Mouse (Mus musculus) left cerebral cortex, adult 8-10 months (tissue): ENCODE results near the gene Mpig6b. TPM values are rescaled to one million over a fixed set of nuclear protein-coding genes. Genes with fewer than 3 reads are reported as not detected.

Experiments
- DNase-seq, 2 experiments: peaks; one replicate each; pipeline ENCODE4 v3.0.0; 2022; ENCODE audit warnings: low spot score in 2 of 2
- total RNA-seq, 4 experiments: library from RNA; stranded (reverse); gene quantifications; 2 replicates each; pipeline ENCODE4 v1.2.4; 2022

Mpig6b gene
- total RNA-seq = under 1 TPM in 1 of 4 experiments, not detected in 3; 0.15 TPM

DNA sequence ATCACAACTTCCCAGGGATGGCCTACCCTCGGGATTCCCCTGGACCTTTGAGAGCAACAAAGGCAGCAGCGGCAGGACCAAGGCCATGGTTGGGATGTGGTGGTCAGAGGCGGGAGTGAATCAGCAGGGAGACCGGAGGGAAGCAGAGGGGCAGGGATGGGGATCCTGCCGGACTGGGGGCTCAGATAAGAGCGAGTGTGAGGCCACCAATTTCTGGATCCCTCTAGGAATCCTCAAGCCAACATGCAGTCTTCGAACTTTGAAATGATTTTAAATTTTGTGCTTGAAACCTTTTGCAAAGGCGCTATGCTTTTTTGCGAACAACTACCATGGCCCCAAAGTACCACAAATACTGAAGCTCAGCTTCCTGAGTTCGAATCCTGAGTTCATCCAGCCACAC is at the start of gene Mpig6b:
Mpig6b (minus strand) TSS at position 101 of the 400 bp plus-strand sequence.
- DNase-seq = no peak

DNA sequence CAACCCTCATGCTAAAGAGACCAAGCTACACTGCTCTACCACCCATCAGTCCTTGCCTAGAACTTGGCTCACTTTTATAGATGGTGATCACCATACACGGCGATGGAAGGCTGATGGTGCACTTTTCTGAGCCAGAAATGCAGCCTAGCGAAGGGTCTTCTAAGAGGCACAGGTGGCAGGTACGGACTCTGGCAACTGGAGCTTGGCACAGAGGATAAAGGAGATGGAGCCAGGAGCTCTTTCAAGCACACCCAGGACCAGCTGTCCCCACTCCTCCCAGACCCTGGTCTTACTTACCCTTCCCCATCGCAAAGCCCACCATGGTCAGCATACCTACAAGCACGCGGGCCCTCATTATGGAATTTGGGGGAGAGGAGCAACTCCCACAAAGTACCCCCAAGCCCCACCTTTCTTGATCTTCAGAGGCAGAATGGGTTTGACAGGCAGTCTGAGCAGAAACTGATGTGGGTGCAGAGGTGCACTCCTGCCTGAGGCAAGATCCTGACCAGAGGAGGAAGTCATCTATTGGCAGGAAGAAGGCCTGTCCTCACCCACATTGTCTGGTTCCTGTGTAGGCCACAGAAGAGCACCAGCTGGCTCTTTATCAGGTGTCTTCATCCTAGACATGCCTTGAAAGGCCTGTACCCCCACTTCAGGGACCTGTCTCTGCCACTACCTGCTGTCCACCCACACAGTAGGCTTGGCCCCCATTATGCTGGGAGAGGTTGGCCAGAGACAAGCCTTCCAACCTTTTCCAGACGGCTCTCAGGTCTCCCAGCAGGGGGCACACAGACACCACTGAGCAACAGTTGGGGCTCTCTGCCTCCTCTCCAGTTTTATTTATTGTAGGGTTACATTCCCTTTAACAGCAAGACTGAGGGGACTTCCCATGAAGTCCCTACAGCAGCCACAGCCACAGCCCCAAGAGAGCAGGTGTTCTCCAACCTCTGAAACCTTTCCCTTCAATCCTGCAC is 49.3 kb upstream of the Mpig6b start, which contains the start of gene Ly6g5b:
Ly6g5b (minus strand) TSS at position 383 of the 974 bp plus-strand sequence.
- DNase-seq = no peak

DNA sequence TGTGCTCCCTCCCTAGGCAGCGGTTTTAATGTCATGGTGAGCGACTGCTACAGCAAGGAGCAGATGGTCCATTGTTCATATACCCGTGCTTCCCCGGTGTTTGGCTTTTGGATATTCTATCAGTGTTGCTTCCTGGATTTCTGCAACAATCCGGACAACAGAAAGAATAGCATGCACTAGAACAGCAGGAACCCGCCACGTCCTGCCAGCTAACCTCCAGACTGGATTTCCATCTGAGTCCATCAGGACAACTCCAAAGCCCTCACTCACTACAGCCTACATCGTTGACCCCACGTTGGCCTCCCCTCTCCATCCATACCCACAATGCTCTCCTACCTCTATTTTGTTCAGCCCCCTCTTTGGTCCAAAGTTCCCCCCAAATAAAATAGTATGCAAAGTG is 45.8 kb upstream of the Mpig6b start:
- no peak for DNase-seq

DNA sequence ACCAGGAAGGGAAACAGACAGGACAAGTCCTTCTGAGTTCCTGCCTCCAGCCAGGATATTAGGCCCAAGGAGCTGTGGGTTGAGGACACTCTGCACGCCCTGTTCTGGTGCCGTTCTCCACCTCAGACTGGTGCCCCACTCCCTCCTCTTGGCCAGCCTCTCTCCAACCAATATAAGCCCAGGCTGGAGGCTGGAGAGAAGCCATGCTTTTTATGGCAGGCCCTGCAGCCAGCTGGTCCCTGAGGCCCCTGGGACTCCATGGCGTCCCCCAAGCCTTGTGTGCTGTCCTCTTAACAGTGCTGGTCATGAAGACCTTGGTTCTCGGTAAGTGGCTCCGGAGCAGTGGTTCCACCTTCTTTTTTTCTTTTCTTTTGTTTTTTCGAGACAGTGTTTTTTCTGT is 42.1 kb upstream of the Mpig6b start, which contains the start of gene Ly6g5c:
Ly6g5c (plus strand) TSS at position 183 of the 400 bp plus-strand sequence.
- no peak for DNase-seq

DNA sequence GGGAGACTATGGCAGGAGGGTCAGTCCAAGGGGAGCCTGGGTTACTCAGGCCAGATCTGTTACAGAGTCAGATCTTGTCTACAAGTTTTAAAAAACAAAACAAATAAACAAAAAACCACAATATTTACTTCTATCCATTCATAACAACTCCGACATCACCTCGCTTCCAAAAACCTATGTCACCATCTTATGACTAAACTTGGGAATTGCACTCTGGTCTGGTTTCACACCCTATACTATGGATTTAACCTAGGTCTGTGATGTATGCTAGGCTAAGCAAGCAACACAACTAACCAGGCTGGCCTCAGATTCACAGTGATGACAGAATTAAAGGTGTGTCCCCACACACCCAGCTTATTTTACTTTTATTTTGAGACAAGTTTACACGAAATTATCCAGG is 40.5 kb upstream of the Mpig6b start:
- no peak for DNase-seq

DNA sequence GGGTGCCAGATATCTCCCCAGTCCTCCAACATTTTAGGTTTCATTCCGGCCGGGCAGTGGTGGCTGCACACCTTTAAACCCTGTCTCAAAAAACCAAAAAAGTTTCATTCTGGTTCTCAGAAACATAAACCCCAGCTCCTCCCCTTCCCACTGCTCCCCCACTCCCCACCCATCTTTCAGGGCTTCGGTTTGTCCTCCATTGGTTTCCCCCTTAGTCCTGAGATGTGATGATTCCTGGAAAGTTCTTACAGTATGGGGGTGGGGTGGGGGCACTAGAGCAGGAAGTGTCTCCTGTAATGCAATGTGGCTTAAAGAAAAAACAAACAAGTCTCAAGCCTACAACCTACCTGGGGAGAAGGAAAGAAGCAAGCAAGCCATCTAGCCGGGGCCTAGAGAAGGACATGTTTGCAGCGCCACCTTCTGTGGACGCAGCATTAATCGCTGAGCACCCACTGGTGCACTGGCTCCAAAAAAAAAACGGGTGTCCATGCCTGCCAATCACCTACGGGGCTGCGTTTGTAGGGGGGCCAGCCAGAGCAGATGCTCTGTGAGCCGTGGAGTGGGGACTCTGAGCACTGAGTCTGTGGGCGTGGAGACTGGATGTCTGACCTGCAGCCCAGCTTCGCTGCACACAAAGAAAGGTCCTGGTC is 39.9 kb upstream of the Mpig6b start:
- no peak for DNase-seq

DNA sequence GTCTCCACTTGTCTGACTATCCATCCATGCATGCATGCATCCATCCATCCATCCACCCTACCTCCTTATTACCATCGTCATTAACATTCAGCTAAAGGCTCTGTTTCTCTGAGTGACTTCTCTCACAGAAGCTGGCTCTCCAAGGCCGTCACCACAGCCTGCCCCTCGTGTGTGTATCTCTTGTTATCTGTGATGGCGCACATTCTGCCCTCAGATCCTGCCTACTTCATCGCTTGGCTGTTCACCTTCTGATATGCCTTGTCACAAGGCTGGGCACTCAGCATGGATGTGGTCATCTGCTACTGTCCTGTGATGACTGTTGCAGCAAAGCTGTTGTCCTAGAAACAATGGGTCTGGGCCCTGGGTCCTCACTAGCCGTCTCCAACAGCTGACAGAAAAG is 38.8 kb upstream of the Mpig6b start:
- DNase-seq = no peak

DNA sequence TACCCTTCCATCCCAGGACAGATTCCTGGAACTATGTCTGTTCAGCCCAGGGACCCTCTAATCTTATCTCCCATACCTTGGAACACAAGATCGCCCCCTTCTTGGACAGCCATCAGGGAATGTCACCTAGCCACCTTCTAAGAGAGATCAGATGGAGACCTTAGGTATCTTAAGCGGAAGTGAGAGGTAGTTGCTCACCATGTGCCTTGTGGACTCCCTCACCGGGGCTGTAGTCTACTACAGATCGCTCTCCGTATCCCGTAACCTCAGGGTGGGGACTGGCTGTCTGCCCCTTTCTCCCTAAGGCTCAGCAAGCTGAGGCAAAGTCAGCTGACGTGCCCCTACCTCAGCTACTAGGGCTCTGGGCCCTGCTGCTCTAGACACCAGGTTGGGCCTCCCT is 38.1 kb upstream of the Mpig6b start:
- no peak for DNase-seq

DNA sequence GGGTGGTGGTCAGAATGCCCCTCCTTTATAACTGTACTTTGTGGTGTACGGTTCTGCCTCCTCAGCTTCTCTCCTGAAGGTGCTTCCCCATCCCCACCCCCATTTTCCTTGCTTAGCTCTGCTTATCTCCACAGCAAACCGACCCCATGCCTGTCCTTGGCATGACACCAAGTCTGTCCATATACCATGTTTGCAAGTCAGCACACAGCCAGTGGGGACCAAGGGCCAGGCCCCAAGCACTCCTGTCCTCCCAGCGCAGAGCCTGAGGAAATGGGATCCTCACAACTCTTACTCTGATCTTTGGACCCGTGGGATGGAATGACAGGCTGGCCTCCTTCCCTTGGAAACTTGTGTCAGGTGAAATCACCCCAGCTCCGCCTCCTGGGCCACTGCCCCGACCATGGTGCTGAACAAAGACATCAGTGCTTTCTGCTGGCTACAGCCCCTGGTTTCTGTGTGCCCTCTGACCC is 37.3 kb upstream of the Mpig6b start:
- no peak for DNase-seq

DNA sequence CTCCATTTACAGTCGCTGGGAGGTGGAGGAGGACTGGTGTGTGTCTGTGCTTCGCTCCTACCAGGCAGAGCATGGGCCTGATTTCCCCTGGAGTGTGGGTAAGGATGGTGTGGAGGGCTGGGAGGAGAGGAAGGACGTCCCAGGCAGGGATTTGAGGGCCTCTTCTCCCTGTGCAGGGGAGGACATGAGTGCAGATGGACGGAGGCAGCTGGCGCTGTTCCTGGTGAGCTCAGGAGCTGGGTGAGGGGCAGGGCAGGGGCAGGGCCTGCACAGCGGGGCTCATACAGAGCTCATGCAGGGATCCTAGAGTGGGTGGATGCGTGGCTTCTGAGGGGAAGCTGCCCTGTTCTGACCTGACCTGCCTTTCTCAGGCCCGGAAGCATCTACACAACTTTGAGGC is 36.3 kb upstream of the Mpig6b start:
- DNase-seq = no peak

DNA sequence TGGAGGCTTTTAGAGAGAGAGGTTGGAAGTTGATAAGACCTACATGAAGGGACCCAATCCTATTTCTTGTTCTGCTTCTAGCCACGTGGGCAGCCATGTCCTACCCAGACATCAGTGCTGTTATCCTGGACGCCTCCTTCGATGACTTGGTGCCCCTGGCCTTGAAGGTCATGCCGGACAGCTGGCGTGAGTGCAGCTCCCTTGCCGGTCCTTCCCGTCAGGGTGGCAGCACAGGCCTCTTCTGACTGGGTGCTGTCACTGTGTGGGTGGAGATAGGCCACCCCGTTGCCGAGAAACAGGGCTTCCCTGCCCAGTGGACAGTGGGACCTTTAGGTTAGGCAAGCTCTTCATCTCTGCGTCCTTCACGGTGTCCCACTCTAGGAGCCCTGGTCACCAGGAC is 35.2 kb upstream of the Mpig6b start:
- no peak for DNase-seq

DNA sequence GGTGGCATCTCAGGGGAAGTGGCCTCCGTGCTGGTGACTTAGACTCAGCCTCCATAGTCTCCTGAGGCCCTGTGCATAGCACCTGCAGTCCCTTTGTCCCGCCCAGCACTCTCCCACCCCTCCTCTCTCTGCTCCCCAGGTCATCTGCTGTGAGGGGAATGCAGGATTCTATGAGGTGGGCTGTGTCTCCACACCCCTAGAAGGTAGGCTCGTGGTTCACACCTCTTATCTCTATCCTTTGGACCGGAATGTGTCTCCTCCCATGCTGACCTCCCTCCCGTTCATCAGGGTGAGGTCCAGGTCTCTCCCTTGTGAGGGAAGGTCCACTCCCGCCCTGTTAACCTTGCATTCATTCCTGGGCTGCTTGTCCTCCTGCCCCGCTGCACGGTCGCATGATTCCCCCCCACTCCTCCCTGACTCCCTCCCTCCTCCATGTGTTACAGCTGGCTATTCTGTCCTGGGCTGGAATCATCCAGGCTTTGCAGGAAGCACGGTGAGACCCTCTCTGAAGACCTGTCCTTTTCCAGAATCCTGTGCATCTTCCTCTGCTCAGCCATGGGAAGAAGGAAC is 34.3 kb upstream of the Mpig6b start:
- no peak for DNase-seq

DNA sequence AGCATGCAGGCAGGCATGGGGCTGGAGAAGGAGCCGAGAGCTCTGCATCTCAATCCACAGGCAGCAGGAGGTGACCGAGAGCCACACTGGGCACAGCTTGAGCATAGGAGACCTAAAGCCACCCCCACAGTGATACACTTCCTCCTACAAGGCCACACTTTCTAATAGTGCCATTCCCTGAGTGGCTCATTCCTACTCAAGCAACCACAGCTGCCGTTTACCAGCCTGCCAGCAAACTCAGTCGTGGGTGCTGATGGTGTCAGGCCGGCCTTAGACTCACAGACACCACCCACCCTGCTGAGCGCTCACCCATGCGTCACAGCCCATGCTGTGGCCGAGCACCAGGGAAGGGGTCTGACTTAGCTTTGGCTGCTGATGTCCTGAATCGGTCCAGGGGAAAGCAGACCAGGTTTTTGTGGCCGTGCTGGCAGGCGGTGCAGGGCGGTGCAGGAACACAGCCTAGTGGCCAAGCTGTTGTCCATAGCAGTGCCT is 31.2 kb upstream of the Mpig6b start:
- DNase-seq = peak in 1 of 2 experiments; percentile 76

DNA sequence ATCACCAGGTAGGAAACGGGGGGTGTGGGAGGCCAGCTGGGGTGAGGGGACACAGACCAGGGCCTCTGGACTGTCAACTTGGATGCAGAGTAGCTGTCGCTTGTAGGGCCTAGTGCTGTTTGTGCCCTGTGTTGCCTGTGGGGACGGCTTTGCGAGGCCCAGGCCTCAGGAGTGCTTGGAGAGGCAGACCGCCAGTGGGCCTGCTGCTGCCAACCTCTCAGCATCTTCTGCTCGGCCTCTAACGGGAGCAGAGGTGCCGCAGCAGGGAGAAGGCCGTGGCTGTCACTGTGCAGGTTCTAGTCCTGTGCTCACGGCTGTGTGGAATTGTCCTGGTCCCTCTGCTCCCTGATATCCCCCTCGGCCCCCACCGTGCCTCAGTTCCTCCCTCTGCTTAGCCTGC is 30.6 kb upstream of the Mpig6b start:
- DNase-seq = no peak

DNA sequence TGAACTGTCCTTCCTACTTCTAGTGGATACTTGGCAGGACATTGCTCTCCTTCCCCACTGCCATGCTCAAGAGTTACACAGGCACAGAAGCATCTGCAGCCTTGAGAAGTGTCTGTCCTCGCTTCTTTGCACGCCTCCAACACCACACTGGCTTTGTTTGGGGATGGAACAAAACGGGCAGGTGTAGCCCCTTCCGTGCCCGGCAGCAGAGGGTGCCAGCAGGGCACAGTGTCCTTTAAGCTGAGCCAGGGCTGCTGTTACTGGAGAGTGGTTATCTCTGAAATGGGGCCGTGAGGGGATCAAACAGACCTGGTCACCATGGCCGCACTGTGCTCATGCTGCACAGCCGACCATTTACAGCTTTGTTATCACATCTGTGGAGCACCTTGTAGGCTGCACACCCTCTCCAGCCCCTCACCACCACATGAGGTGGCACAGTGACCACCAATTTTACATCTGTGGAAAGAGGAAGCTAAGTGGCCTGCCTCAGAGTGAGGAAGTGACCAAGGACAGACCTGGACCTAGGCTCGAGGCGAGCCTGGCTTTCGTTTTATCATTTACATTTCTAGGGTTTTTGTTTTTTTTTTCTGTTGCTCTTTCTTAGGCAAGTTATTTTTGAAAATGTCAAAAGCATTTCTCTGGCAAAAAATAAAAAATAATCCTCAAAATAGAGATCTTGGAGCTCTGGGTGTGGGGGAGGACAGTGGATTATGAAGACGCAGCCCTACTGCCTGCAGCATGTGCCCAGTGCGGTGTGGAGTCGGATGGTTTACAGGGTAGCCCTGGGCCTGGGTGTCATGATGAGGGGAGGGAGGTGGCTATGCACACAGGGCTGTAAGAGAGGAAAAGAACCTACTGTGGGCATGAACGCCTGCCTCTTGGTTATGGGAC is 28.7 kb upstream of the Mpig6b start:
- no peak for DNase-seq

DNA sequence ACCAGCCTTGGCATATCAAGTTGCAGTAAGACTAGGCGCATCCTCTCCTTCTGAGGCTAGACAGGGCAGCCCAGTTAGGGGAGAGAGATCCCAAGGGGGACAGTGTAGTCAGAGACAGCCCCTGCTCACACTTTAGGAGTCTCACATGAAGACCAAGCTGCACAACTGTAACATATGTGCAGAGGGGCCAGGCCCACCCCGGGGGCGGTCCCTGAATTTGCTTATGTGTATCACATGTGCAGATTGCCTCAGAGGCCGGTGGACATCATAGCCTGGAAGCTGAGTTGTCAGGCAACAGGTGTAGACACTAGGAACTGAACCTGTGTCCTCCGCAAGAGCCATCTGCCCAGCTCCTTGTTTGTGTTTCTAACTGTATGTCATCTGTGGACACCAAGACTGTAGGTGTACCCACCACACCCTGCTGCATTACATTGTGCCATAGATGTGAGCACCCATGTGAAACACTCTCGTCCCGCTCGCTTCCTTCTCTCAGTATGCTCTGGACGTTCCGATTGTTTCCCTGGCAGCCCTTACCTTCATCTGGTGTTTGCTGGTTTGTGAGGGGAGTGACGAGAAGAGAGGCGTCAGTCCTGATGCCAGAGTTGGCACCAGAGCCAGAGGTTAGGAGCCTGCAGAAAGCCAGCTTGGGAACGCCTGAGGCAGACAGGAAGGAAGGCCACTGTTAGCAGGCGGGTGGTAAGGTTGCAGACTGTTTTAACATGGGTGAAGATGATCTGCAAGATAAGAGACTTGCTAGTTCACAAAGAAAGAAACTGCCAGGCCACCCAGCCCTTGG is 26.6 kb upstream of the Mpig6b start:
- no peak for DNase-seq

DNA sequence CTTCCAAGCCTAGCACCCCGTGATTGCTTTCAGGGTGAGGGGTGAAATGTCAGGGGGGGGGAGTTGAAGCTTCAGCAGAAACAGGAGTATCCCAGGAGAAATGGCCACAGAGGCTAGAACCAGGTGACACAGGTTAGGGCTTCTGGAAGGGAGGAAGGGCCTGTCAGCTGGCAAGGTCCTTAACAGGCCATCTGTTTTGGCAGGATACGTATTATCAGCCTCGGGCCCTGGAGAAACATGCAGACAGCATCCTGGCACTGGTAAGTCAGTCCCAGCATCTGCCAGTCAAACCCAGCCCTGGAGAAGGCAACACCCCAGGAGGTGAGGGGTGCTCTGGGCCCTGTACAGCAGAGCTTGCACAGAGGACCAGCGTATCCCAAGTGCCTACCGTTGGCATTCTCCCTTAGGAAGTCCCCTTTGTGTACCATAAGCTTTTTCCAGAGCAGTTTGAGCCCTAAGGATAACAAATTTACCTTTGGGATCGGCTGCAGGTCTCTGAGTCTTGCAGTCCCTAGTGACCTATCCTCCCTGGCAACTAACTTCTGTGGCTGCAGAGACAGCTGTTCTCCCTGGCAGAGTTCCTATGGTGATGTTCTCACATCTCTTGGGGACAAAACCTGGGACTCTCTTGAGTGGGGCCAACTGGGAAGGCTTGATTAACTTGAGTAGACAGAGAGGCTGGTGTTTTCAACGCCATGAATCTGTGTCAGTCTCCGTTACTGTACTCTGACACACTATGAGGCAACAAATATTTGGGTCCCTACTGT is 24.4 kb upstream of the Mpig6b start:
- DNase-seq = no peak

DNA sequence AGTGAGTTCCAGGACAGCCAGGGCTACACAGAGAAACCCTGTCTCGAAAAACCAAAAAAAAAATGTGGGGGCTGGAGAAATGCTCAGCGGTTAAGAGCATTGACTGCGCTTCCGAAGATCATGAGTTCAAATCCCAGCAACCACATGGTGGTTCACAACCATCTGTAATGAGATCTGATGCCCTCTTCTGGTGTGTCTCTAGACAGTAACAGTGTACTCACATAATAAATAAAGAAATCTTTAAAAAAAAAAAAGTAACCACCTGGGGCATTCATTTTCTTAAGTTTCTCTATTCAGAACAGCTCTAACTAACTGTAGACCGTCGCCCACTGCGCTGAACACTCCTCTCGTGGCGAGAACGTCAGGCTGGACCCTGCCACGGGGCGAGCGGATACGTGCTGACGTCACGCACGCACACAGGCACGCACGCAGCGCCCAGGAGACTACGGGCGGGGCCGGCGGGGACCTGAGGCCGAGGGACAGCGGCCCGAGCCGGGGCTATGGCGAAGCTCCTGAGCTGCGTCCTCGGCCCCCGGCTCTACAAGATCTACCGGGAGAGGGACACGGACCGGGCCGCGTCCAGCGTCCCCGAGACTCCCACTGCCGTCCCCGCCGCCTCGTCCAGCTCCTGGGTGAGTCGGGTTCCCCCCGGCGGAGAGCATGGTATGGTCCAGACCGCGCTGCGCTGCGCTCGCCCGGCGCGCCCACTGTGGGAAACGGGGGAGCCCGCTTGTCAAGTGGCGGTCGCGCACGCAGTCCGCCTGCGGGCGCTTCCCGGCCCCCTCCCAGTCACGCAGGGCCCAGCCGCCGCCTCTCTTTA is 23.1 kb upstream of the Mpig6b start, which contains the start of gene Abhd16a:
Abhd16a (plus strand) TSS at position 439 of the 820 bp plus-strand sequence.
- peak; percentile 93 for DNase-seq
